21 mouse cellular contexts compared by ENCODE assay signal in the genomic region with DNA sequence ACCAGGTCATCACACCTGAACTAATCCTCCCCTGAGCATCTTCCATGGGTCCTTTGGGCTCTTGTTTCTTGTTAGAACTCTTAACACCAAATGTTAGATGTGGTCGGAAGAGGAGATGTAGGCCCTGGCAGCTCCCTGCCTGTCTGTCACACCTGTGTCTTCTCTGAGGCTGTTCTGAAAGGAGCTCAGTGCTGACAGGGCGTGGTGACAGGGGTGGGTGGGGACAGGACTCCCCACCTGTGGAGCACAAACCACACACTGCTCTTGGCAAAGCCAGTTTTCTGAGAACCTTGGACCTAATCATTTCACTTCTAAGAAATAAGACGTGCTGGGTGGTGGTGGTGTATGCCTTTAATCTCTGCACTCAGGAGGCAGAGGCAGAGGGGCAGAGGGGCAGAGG.
DNase-seq lines count a peak whose midpoint lies in the region; ATAC-seq lines count a peak whose summit lies in the region.
"Had no signal": no experiment of that assay in that cellular context is flagged by ENCODE, and none has a peak within 500 bp of the region (broad histone marks: within the 10 kb centered on the region; RNA-seq: fewer than 3 reads in every experiment).

No protein-coding gene starts in this region.

- H3K36me3 ChIP-seq in hindbrain, embryonic 11.5 days (ENCODE audit: control insufficient read depth, insufficient read depth, low read length), result no peaks in the 10 kb centered on the region
- H3K36me3 ChIP-seq in hindbrain, embryonic 16.5 days (ENCODE audit: control insufficient read depth, insufficient read depth, low read length), result no peaks in the 10 kb centered on the region
- H3K36me3 ChIP-seq in heart, embryonic 11.5 days (ENCODE audit: control insufficient read depth, insufficient read depth, low read length), result no peaks in the 10 kb centered on the region
- H3K36me3 ChIP-seq: heart, embryonic 15.5 days; hindbrain, embryonic 10.5 days had no signal

- H3K9ac ChIP-seq in hindbrain, embryonic 11.5 days (ENCODE audit: low read depth, low read length), result no peak overlapping the region
- no peak overlapping the region for H3K9ac ChIP-seq in hindbrain, embryonic 16.5 days (ENCODE audit: low read depth, low read length)
- H3K9ac ChIP-seq in heart, embryonic 11.5 days (ENCODE audit: low read depth, low read length), result no peak overlapping the region
- H3K9ac ChIP-seq: heart, embryonic 15.5 days had no signal

- no peak for ATAC-seq in hindbrain, embryonic 11.5 days (ENCODE audit: low FRiP score)
- no peak for ATAC-seq in hindbrain, embryonic 16.5 days
- ATAC-seq in heart, embryonic 11.5 days (replicated peaks; ENCODE audit: insufficient number of reproducible peaks, low FRiP score, low TSS enrichment), result no peak
- ATAC-seq: lung, postnatal 0 days had no signal

- H3K27me3 ChIP-seq in hindbrain, embryonic 11.5 days (ENCODE audit: control insufficient read depth, insufficient read depth, low read length), result no peaks in the 10 kb centered on the region
- H3K27me3 ChIP-seq in hindbrain, embryonic 16.5 days (replicated peaks; ENCODE audit: control insufficient read depth, insufficient read depth, low read length), result no peaks in the 10 kb centered on the region
- H3K27me3 ChIP-seq in heart, embryonic 11.5 days (ENCODE audit: control insufficient read depth, insufficient read depth, low read length), result no peaks in the 10 kb centered on the region
- H3K27me3 ChIP-seq: CH12.LX; heart, embryonic 15.5 days had no signal

- no peaks in the 10 kb centered on the region for H3K4me1 ChIP-seq in hindbrain, embryonic 11.5 days (replicated peaks; ENCODE audit: control insufficient read depth, insufficient read depth, low read length)
- no peaks in the 10 kb centered on the region for H3K4me1 ChIP-seq in hindbrain, embryonic 16.5 days (ENCODE audit: control insufficient read depth, insufficient read depth, low read depth, low read length)
- 0 out of 2 replicates have a peak, but pooled peaks cover 5% of the 10 kb centered on the region for H3K4me1 ChIP-seq in heart, embryonic 11.5 days (ENCODE audit: control insufficient read depth, insufficient read depth, low read length)
- H3K4me1 ChIP-seq: hindbrain, embryonic 10.5 days had no signal

- no peak overlapping the region for H3K4me2 ChIP-seq in hindbrain, embryonic 11.5 days (replicated peaks; ENCODE audit: low read depth, low read length)
- H3K4me2 ChIP-seq in hindbrain, embryonic 16.5 days (ENCODE audit: low read length), result no peak overlapping the region
- no peak overlapping the region for H3K4me2 ChIP-seq in heart, embryonic 11.5 days
- H3K4me2 ChIP-seq: heart, embryonic 15.5 days had no signal

- H3K4me3 ChIP-seq in hindbrain, embryonic 11.5 days (ENCODE audit: low read depth, low read length), result no peak overlapping the region
- H3K4me3 ChIP-seq in hindbrain, embryonic 16.5 days (ENCODE audit: low read length), result no peak overlapping the region
- H3K4me3 ChIP-seq in heart, embryonic 11.5 days (ENCODE audit: low read depth, low read length), result no peak overlapping the region
- H3K4me3 ChIP-seq: heart, embryonic 15.5 days; hindbrain, embryonic 10.5 days; left cerebral cortex, adult 2 months had no signal

- no peak overlapping the region for H3K27ac ChIP-seq in hindbrain, embryonic 11.5 days (ENCODE audit: low read depth, low read length)
- H3K27ac ChIP-seq in hindbrain, embryonic 16.5 days (ENCODE audit: low read depth, low read length), result no peak overlapping the region
- H3K27ac ChIP-seq in heart, embryonic 11.5 days (ENCODE audit: low read depth, low read length), result no peak overlapping the region
- H3K27ac ChIP-seq: heart, embryonic 15.5 days; hindbrain, embryonic 10.5 days; left cerebral cortex, adult 2 months had no signal

- peak; percentile 30 to 33 for DNase-seq in CD8-positive naive resting alpha-beta T cell, adult 2 months (ENCODE audit: low read depth in 2 of 2, low spot score in 2 of 2)
- DNase-seq in induced T-regulatory cell, adult 2 months (ENCODE audit: low read depth), result peak; percentile 53
- peak; percentile 68 to 85 for DNase-seq in thymus, adult 18-20 months
- peak; percentile 74 for DNase-seq in thymus, postnatal 4 days
- DNase-seq in hindbrain, embryonic 11.5 days (ENCODE audit: low spot score), result no peak
- DNase-seq: adrenal gland, postnatal 36 days; cerebellum, adult 11-12 months; heart, adult 18-20 months; kidney, adult 18-20 months; kidney, postnatal 14 days; layer of hippocampus, adult 9-11 months; left cerebral cortex, postnatal 4 days; liver; midbrain, embryonic 14.5 days had no signal

- H3K9me3 ChIP-seq in hindbrain, embryonic 11.5 days (ENCODE audit: control insufficient read depth, low read length), result no peaks in the 10 kb centered on the region
- H3K9me3 ChIP-seq in hindbrain, embryonic 16.5 days (ENCODE audit: control insufficient read depth, low read length), result no peaks in the 10 kb centered on the region
- no peaks in the 10 kb centered on the region for H3K9me3 ChIP-seq in heart, embryonic 11.5 days (replicated peaks; ENCODE audit: control insufficient read depth, low read length)
- H3K9me3 ChIP-seq: heart, embryonic 15.5 days; hindbrain, embryonic 10.5 days had no signal

- 74% methylated on average over 3 of the region's 3 CpGs for WGBS in hindbrain, embryonic 11.5 days
- WGBS in hindbrain, embryonic 16.5 days, result 78% methylated on average over 3 of the region's 3 CpGs
- 52% methylated on average over 3 of the region's 3 CpGs for WGBS in heart, embryonic 11.5 days (ENCODE audit: insufficient replicate concordance)
